Mouse (Mus musculus) neural tube, embryonic 13.5 days (tissue): Measurements from ENCODE around the gene Ptprd. TPM values are rescaled to one million over a fixed set of nuclear protein-coding genes. Genes with fewer than 3 reads are reported as not detected.
"Not testable (repeated sequence)": the region's sequence is repeated elsewhere in the genome, so short reads cannot be mapped to it uniquely, and the experiment has no call there.

Experiments used
- ATAC-seq: fragments of 200-750 bp; cut with Nextera tagmentation; 2 replicates; pipeline ENCODE4 v1.8.0; 2017; ENCODE audit warnings: low read depth, mild to moderate bottlenecking, moderate TSS enrichment, moderate library complexity
- H3K27ac ChIP-seq: fragments of 300-500 bp; sonication (generic); replicated peaks from 2 replicates; pipeline ENCODE4 v1.5.1; 2015; ENCODE audit warnings: moderate library complexity, mild to moderate bottlenecking, inconsistent platforms
- H3K27me3 ChIP-seq: fragments of 300-500 bp; sonication (generic); 2 replicates; pipeline ENCODE4 v1.6.1; 2015; ENCODE audit warnings: mild to moderate bottlenecking, inconsistent platforms
- H3K36me3 ChIP-seq: fragments of 300-500 bp; sonication (generic); 2 replicates; pipeline ENCODE4 v1.6.1; 2015; ENCODE audit warnings: mild to moderate bottlenecking, inconsistent platforms
- H3K4me1 ChIP-seq: fragments of 300-500 bp; sonication (generic); replicated peaks from 2 replicates; pipeline ENCODE4 v1.6.1; 2015; ENCODE audit warnings: inconsistent platforms
- H3K4me2 ChIP-seq: fragments of 300-500 bp; sonication (generic); 2 replicates; pipeline ENCODE4 v1.6.1; 2015; ENCODE audit warnings: inconsistent platforms, mild to moderate bottlenecking, moderate library complexity
- H3K4me3 ChIP-seq: fragments of 300-500 bp; sonication (generic); 2 replicates; pipeline ENCODE4 v1.5.1; 2015; ENCODE audit warnings: mild to moderate bottlenecking, inconsistent platforms
- H3K9ac ChIP-seq: fragments of 300-500 bp; sonication (generic); 2 replicates; pipeline ENCODE4 v1.6.1; 2015; ENCODE audit warnings: moderate library complexity, mild to moderate bottlenecking, inconsistent platforms
- H3K9me3 ChIP-seq: fragments of 300-500 bp; sonication (generic); 2 replicates; pipeline ENCODE4 v1.6.1; 2016; ENCODE audit warnings: inconsistent platforms
- WGBS: fragments of 180-500 bp; shearing (Covaris S2); methylation state at CpG from one replicate; pipeline ENCODE4 v1.1.7; 2015; 5-methylcytosine and 5-hydroxymethylcytosine counted together
- polyA plus RNA-seq: library from polyadenylated mRNA; unstranded; fragments of >200 nt; fragmentation: Nextera tagmentation; extraction: Ambion mirVana; gene quantifications from 2 replicates; pipeline ENCODE4 v1.2.1, GENCODE M21; 2015

Ptprd gene
- polyA plus RNA-seq, 1 experiment from 2014 or later = 86.5 TPM

- H3K27me3 ChIP-seq = no peaks in the 10 kb centered on the region
- peak overlapping the region; percentile 99 for H3K27ac ChIP-seq
- peak overlapping the region; percentile 78 for H3K4me2 ChIP-seq
- H3K4me3 ChIP-seq = peak overlapping the region; percentile 81
- under 1% methylated on average over 24 of the region's 24 CpGs for WGBS
- H3K9ac ChIP-seq = peak overlapping the region; percentile 95
- peaks cover 35% of the 10 kb centered on the region for H3K4me1 ChIP-seq
- no peaks in the 10 kb centered on the region for H3K9me3 ChIP-seq
- no peak; the same call in 1 of the 2 replicates for ATAC-seq
- H3K36me3 ChIP-seq = no peaks in the 10 kb centered on the region
These were observed 1762.9 kb downstream of the Ptprd start for GRCm38 (mm10) chr4:76448678-76449465.

- H3K9ac ChIP-seq = peak overlapping the region; percentile 95
- no peak overlapping the region for H3K27ac ChIP-seq
These were observed 1764.4 kb downstream of the Ptprd start for GRCm38 (mm10) chr4:76447396-76447795.

GRCm38 (mm10) chr4:76444778-76445177, 1767.0 kb downstream of the Ptprd start:
- Histone ChIP-seq H3K4me1 (peaks cover 49% of the 10 kb centered on the region), H3K9me3 (no peaks in the 10 kb centered on the region), H3K4me3 (peak overlapping the region; percentile 29), H3K27ac (no peak overlapping the region), H3K4me2 (peak overlapping the region; percentile 50), H3K36me3 (no peaks in the 10 kb centered on the region), H3K27me3 (no peaks in the 10 kb centered on the region), H3K9ac (peak overlapping the region; percentile 28; the same call in 1 of the 2 replicates)
- WGBS = 38% methylated on average over 4 of the region's 4 CpGs
- no peak for ATAC-seq

More at GRCm38 (mm10) chr4:76447396-76447795, 1764.4 kb downstream of the Ptprd start:
- Histone ChIP-seq H3K36me3 (no peaks in the 10 kb centered on the region), H3K4me3 (peak overlapping the region; percentile 81), H3K9me3 (no peaks in the 10 kb centered on the region), H3K4me1 (peaks cover 48% of the 10 kb centered on the region), H3K4me2 (peak overlapping the region; percentile 78), H3K27me3 (no peaks in the 10 kb centered on the region)
- ATAC-seq = no peak

GRCm38 (mm10) chr4:76443553-76443952, 1768.2 kb downstream of the Ptprd start:
- Histone ChIP-seq H3K4me1 (peaks cover 59% of the 10 kb centered on the region), H3K9ac (no peak overlapping the region), H3K27me3 (no peaks in the 10 kb centered on the region), H3K9me3 (no peaks in the 10 kb centered on the region), H3K4me3 (no peak overlapping the region), H3K4me2 (peak overlapping the region; percentile 39), H3K36me3 (no peaks in the 10 kb centered on the region), H3K27ac (0 out of 2 replicates have a peak overlapping the region, but pooled peaks have one; percentile 13)
- 60% methylated on average over 4 of the region's 4 CpGs for WGBS
- no peak for ATAC-seq

GRCm38 (mm10) chr4:76440791-76441364, 1770.9 kb downstream of the Ptprd start:
- ATAC-seq = no peak; the same call in 1 of the 2 replicates
- H3K4me2 ChIP-seq = peak overlapping the region; percentile 22; the same call in 1 of the 2 replicates
- peaks cover 73% of the 10 kb centered on the region for H3K4me1 ChIP-seq
- H3K27me3 ChIP-seq = no peaks in the 10 kb centered on the region
- 26% methylated on average over 6 of the region's 6 CpGs for WGBS
- no peaks in the 10 kb centered on the region for H3K9me3 ChIP-seq
- H3K4me3 ChIP-seq = no peak overlapping the region
- H3K9ac ChIP-seq = no peak overlapping the region
- H3K27ac ChIP-seq = peak overlapping the region; percentile 13; the same call in 1 of the 2 replicates
- H3K36me3 ChIP-seq = no peaks in the 10 kb centered on the region

GRCm38 (mm10) chr4:76438496-76439079, 1773.2 kb downstream of the Ptprd start:
- Histone ChIP-seq H3K4me2 (0 out of 2 replicates have a peak overlapping the region, but pooled peaks have one; percentile 2), H3K36me3 (no peaks in the 10 kb centered on the region), H3K4me3 (no peak overlapping the region), H3K4me1 (peaks cover 61% of the 10 kb centered on the region), H3K9ac (no peak overlapping the region), H3K9me3 (no peaks in the 10 kb centered on the region), H3K27me3 (no peaks in the 10 kb centered on the region), H3K27ac (0 out of 2 replicates have a peak overlapping the region, but pooled peaks have one; percentile 4)
- ATAC-seq = peak; percentile 48; the same call in 1 of the 2 replicates
- WGBS = 40% methylated on average over 6 of the region's 6 CpGs

GRCm38 (mm10) chr4:76438068-76438467, 1773.7 kb downstream of the Ptprd start:
- no peaks in the 10 kb centered on the region for H3K9me3 ChIP-seq
- no peak overlapping the region for H3K4me3 ChIP-seq
- H3K27me3 ChIP-seq = no peaks in the 10 kb centered on the region
- H3K27ac ChIP-seq = 0 out of 2 replicates have a peak overlapping the region, but pooled peaks have one; percentile 4
- H3K4me2 ChIP-seq = 0 out of 2 replicates have a peak overlapping the region, but pooled peaks have one; percentile 2
- no peak for ATAC-seq
- 59% methylated on average over 4 of the region's 4 CpGs for WGBS
- no peaks in the 10 kb centered on the region for H3K36me3 ChIP-seq
- H3K9ac ChIP-seq = no peak overlapping the region
- peaks cover 57% of the 10 kb centered on the region for H3K4me1 ChIP-seq

- no peaks in the 10 kb centered on the region for H3K27me3 ChIP-seq
- no peaks in the 10 kb centered on the region for H3K9me3 ChIP-seq
- H3K9ac ChIP-seq = no peak overlapping the region
- 57% methylated on average over 5 of the region's 5 CpGs for WGBS
- H3K27ac ChIP-seq = no peak overlapping the region
- H3K4me3 ChIP-seq = no peak overlapping the region
- no peaks in the 10 kb centered on the region for H3K36me3 ChIP-seq
- peaks cover 48% of the 10 kb centered on the region for H3K4me1 ChIP-seq
- no peak overlapping the region for H3K4me2 ChIP-seq
- ATAC-seq = no peak
These were observed 1775.8 kb downstream of the Ptprd start for GRCm38 (mm10) chr4:76435920-76436319.

GRCm38 (mm10) chr4:76429769-76430168, 1782.0 kb downstream of the Ptprd start:
- no peaks in the 10 kb centered on the region for H3K9me3 ChIP-seq
- no peak overlapping the region for H3K4me2 ChIP-seq
- H3K9ac ChIP-seq = no peak overlapping the region
- H3K4me3 ChIP-seq = no peak overlapping the region
- no peaks in the 10 kb centered on the region for H3K27me3 ChIP-seq
- ATAC-seq = no peak
- no peaks in the 10 kb centered on the region for H3K36me3 ChIP-seq
- peak overlapping the region; percentile 34; the same call in 1 of the 2 replicates for H3K27ac ChIP-seq
- peaks cover 19% of the 10 kb centered on the region for H3K4me1 ChIP-seq
- 47% methylated on average over 3 of the region's 3 CpGs for WGBS

GRCm38 (mm10) chr4:76427036-76427435, 1784.7 kb downstream of the Ptprd start:
- H3K36me3 ChIP-seq, H3K9me3 ChIP-seq, H3K27ac ChIP-seq, H3K4me3 ChIP-seq, H3K4me2 ChIP-seq, H3K27me3 ChIP-seq, ATAC-seq, H3K9ac ChIP-seq: not testable (repeated sequence)
- 46% methylated on average over 3 of the region's 3 CpGs for WGBS
- peaks cover 20% of the 10 kb centered on the region for H3K4me1 ChIP-seq

- H3K4me1 ChIP-seq = peaks cover 16% of the 10 kb centered on the region
- H3K36me3 ChIP-seq = no peaks in the 10 kb centered on the region
- no peak overlapping the region for H3K9ac ChIP-seq
- no peak overlapping the region for H3K4me2 ChIP-seq
- H3K9me3 ChIP-seq = no peaks in the 10 kb centered on the region
- no peak for ATAC-seq
- H3K27me3 ChIP-seq = no peaks in the 10 kb centered on the region
- no peak overlapping the region for H3K4me3 ChIP-seq
- H3K27ac ChIP-seq = no peak overlapping the region
- WGBS = 88% methylated on average over 2 of the region's 2 CpGs
These were observed 1786.6 kb downstream of the Ptprd start for GRCm38 (mm10) chr4:76425230-76425575.
